Mouse (Mus musculus): Measurements from ENCODE around the gene BC051019.
A peak's percentile ranks its signal among the peaks of the same experiment; 100 is the strongest.

The BC051019 gene

DNA sequence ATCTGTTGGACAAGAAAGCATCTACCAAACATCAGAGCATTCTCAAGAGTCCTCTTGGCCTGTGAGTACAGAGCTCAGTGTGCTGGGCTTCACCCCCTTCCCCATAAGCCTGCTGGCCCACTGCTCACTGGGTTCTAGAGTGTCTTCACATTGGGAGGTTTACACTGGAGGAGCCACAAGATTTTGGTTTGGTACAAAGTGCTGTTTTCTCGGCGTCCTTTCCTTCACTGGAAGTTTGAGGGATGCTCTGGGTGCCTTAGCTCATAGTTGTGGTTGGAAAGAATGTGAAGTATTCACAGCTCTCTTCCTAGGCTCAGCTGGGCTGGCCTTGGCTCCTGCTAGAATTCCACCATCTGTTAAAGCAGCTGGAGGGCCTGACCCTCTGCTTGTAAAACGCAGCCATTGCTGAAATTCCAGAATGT, 14.7 kb downstream of the BC051019 start:
- no peak for DNase-seq (ENCODE audit: low read depth)

GRCm38 (mm10) chr7:109707023-109707785, 16.4 kb downstream of the BC051019 start:
- DNase-seq (ENCODE audit: low read depth) = peak; percentile 79

DNA sequence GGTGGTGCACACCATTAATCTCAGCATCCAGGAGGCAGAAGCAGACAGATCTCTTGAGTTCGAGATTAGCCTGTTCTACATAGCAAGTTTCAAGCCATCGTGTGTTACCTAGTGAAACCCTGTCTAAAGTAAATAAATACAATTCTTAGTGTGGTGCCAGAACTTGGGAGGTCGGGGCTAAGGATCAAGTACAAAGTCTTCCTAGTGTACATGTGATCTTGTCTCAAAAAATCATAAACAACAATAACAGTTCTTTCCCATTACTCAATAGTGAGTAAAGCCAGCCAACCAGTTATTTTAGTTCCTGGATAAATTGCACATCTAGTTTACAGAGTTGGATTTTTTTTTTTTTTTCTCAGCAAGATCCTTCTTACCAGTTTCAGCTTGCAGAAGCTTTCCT, 19.2 kb downstream of the BC051019 start:
- DNase-seq (ENCODE audit: low read depth) = no peak

DNA sequence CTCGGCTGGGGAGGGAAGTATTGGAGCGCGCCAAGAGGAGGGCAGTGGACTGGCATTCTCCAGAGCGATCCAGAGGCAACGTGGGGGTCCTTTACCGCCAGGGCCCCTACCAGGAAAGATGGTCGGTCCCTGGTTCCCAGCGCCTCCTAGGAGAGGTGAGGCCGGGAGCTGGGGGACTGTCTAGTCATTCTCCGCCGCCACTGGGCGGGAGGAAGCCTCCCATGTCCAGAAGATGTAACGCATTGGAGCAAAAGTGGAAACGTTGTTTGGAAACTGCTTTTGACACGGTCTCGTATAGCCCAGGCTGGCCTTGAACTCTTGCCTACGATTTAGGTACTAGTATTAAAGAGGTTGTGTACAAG, 19.7 kb downstream of the BC051019 start:
- peak; percentile 23 for DNase-seq (ENCODE audit: low read depth)

GRCm38 (mm10) chr7:109703190-109704015, 20.2 kb downstream of the BC051019 start, which contains the start of the genes St5 and Akip1:
Gene St5, minus strand, starts transcription at chr7:109703605.
Gene Akip1, plus strand, starts transcription at chr7:109703690.
- DNase-seq (ENCODE audit: low read depth) = peak; percentile 80

DNA sequence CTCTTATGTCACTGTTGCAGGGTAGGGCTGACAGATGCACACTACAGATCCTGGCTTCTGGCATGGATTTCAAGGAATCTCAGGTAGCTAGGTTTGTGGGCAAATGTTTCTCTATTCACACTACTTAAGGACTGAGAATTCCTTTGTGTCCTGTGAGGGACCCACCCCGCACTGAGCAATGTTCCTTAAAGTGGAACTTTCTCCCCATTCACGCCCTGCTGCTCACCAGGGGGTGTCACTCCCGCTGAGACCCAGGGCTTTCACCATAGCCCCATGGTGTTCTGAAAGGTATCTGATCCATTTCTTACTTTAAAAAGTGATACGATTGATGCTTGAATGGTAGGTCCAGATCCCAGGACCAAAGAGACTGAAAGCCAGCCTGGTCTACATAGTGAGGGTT, 20.9 kb downstream of the BC051019 start:
- no peak for DNase-seq (ENCODE audit: low read depth)

GRCm38 (mm10) chr7:109700213-109700612, 23.4 kb downstream of the BC051019 start:
- peak; percentile 19 for DNase-seq (ENCODE audit: low read depth)

DNA sequence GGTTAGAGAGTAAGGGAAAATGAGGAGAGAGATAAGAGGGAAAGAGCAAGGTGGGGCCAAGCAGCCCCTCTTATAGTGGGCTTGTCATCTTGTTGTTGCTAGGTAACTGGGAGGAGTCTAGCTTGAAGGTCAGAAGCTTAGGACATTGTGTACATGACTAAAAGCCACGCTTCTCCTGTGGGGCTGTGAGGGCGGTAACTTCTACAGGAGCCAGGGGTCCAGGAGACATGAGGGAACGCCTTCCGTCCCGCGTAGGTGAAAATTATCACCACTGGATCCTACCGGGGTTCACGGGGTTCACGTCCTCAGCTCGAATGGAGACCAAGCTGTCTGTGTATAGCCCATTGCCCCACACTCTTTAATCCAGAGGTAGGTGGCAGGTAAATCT, 28.3 kb downstream of the BC051019 start:
- no peak for DNase-seq (ENCODE audit: low read depth)

DNA sequence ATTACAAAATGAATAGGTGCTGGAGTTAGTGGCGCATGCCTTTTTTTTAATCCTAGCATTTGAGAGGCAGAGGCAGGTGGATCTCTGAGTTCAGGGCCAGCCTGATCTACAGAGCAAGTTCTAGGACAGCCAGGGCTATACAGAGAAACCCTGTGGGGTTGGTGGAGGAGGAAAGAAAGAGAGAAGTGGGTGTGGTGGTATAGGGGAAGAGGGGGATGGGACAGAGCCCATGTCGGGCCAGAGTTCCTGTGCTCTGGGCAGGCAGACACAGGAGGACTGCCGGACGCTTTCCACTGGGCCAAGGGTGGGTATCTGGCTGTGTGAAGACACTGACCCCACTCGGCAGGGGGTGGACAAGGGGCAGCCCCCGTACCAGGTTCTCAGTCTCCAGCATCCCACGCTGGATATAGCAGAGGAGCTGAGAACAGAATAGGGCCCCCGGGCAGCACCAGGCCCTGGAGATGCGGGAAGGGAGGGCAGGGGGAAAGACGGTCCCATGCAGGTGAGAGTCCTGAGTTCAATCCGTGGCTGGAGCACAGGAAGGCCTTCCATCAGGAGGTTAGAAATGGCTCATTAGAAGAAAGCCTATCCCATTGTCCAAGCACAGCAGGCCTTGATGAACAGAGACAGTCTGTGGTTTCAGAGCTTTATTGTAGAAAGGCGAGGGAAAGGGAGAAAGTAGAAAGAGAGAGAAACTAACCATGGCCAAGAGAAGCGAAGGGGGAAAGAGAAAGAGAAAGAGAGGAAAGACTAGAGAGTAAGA, 28.9 kb downstream of the BC051019 start:
- no peak for DNase-seq (ENCODE audit: low read depth)

DNA sequence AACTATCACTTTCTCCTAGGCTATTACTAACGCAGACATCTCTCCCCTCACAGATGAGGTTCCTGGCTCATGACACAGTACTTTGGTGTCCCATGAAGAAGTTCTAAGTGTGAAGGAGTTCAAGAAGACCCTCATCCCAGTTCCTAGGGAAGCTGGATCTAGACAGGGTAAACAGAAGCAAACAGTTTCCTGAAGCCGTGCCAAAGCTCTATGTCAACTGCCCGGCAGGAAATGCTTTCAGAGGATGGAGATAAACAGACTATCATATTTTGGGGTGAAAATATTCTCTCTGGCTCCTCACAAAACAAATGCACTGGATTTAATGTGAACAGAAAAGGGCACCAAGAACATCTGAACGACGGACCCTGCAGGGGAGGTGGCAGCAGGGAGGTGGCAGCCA, 32.7 kb downstream of the BC051019 start:
- DNase-seq (ENCODE audit: low read depth) = no peak

- no peak for DNase-seq (ENCODE audit: low read depth)
Measured at GRCm38 (mm10) chr7:109690101-109690500, 33.5 kb downstream of the BC051019 start.

GRCm38 (mm10) chr7:109686585-109687128, 37.0 kb downstream of the BC051019 start:
- DNase-seq (ENCODE audit: low read depth) = no peak

- DNase-seq (ENCODE audit: low read depth) = no peak
Measured at GRCm38 (mm10) chr7:109680879-109681278, 42.8 kb downstream of the BC051019 start.

- DNase-seq (ENCODE audit: low read depth) = no peak
Measured at GRCm38 (mm10) chr7:109680284-109680683, 43.4 kb downstream of the BC051019 start.

DNA sequence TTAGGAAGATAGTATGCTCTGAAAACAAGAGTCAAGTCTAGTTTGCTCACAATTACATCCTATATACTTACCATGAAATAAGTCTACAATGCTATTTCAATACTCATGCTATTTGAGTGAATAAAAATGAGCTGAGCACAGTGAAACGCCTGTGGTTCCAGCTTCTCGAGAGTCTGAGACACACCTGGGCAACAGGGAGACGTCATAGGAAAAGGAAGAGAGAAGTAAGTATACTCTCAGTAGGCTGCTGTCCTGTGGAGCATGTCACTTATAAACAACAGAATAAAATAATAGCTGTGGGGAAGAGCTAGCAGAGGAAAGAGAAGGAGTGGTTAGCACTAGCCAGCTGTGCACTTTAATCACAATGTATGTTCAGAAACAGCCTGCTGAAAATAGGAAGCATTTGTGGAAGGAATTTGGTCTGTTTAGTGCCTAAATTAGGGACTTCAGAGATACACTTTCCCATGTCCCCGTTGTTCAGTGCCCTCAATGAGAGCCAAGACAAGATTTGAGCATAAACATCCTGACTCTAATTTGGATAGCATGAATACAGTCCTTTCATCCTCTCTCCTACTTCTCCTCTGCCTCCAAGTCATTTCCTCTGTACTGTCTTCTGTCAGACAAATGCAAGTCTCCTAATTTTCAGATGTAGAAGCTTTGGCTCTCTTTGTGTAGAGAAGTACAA, 48.6 kb downstream of the BC051019 start:
- DNase-seq (ENCODE audit: low read depth) = no peak

- DNase-seq (ENCODE audit: low read depth) = no peak
Measured at GRCm38 (mm10) chr7:109671581-109672471, 51.8 kb downstream of the BC051019 start.

DNA sequence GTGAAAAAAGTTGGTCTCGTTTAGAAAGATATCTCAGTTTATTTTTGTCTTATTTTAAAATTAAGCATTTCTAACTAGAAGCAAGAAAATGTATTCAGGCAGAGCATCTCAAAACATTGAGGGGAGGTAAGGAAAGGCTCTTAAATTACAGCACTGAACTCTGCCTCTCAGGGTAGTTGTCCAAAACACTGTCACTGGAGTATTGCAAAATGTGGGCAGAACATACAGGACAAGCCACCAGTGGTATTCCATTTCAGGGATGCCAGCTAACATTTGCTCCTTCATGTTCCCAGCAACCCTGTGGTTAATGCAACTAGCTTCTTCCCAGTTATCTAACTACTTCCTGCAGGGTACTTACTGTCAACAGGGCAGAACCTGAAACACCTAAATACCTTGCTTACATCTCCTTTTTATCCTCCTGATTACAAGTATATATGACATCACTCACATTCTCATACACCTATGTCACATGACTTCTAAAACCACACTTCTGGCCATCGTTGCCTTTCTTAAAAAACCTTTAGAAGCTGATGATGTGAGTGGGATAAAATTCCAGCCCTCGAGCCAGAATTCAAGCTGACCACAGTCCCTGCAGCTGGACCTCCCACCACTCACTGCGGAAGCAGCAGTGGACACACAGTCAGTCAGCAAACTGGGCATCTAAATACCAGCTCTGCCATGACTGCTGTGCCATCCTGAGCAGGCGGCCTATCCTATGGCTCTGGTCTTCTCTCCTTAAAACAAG, 54.1 kb downstream of the BC051019 start:
- no peak for DNase-seq (ENCODE audit: low read depth)

DNA sequence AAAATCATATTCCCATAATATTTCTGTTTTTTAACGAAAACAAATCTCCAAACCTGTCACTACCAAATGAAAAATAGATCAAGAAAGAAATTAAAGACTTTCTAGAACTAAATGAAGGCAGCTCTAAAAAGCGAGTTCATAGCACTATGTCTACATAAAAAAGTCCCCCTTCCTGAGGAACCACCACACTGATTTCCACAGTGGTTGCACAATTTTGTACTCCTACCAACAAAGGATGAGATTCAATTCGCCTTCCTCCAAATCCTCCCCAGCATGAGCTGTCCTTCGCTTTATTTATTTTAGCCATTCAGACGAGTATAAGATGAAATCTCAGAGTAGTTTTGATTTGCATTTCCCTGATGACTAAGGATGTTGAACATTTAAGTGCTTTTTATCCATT, 57.0 kb downstream of the BC051019 start:
- no peak for DNase-seq (ENCODE audit: low read depth)

DNA sequence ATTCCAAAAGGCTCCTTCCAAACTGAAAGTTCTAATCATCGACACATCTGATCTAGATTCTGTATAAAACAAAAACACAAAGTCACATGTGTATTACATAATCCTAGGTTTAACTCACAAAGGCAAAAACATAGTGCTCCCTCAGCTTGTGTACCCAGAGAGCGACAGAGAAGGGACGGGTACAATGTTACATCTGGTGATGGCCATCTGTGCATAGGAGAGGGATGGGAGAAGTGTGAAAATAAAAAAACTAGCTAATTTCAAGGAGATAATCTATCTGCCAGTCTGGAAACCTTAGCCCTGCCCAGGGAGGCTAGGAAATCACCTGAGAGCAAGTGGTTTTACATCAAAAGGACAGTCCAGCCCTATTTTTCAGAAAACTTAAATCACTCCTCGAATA, 61.0 kb downstream of the BC051019 start:
- no peak for DNase-seq (ENCODE audit: low read depth)
